Mouse (Mus musculus) erythroblast, embryonic 14.5 days (primary cell): ENCODE data around the gene Zfp148.

ENCODE experiments used
- GATA1 ChIP-seq: IDR thresholded peaks from 2 replicates; pipeline ENCODE4 v1.6.1; 2012; ENCODE audit warnings: low read length, inconsistent platforms, mixed read lengths
- TAL1 ChIP-seq: IDR thresholded peaks from 3 replicates; pipeline ENCODE4 v1.6.1; 2012; ENCODE audit warnings: low read length, inconsistent platforms, mixed read lengths

- TF ChIP-seq TAL1 (no peak), GATA1 (no peak)
These were observed 43.5 kb upstream of the Zfp148 start for GRCm38 (mm10) chr16:33337177-33337576.
